Mouse (Mus musculus) lung, postnatal 0 days (tissue): ENCODE results near the gene Ranbp17.

Experiments
- CTCF ChIP-seq: IDR thresholded peaks from 2 replicates; pipeline ENCODE4 v1.5.1; 2016; ENCODE audit warnings: antibody characterized with exemption, mild to moderate bottlenecking
- EP300 ChIP-seq: IDR thresholded peaks from 2 replicates; pipeline ENCODE4 v1.6.1; 2016; ENCODE audit warnings: antibody characterized with exemption, mild to moderate bottlenecking, control low read depth

GRCm38 (mm10) chr11:33193695-33194094, 319.9 kb downstream of the Ranbp17 start:
- TF ChIP-seq CTCF (no peak), EP300 (no peak)
